Mouse (Mus musculus): ENCODE results near the gene Fancc. TPM values are rescaled to one million over a fixed set of nuclear protein-coding genes. Genes with fewer than 3 reads are reported as not detected.
"Not testable (repeated sequence)": the region's sequence is repeated elsewhere in the genome, so short reads cannot be mapped to it uniquely, and the experiment has no call there.

Gene Fancc
- polyA plus RNA-seq, 1 experiment from 2014 or later: 21.2 TPM

DNA sequence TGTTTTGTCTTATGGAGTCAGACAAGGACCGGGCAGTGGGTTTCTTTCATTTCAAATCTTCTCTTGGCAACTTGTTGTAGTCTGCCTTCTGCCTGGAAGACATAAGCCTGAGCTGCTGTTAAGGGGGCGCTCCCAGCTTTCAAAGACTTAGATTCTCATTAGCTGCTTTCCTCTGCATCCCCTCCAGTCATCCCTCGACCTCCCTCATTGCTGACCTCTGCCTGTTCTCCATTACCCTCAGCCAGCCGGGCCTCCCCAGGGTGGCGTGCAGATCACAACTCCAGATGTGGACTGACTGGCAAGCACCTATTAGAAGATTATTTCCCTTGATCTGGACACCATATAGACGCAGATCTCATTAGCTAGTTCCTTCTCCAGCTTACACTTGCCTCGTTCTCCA, 45.9 kb downstream of the Fancc start:
- H3K4me3 ChIP-seq: no peak overlapping the region
- H3K9me3 ChIP-seq: no peaks in the 10 kb centered on the region
- H3K4me2 ChIP-seq: no peak overlapping the region
- no peak overlapping the region for H3K9ac ChIP-seq
- peaks cover 13% of the 10 kb centered on the region for H3K4me1 ChIP-seq
- ATAC-seq (ENCODE audit: insufficient number of reproducible peaks, insufficient read depth, low FRiP score, low TSS enrichment, low read depth): no peak
- H3K36me3 ChIP-seq: no peaks in the 10 kb centered on the region
- WGBS: 16% methylated on average over 7 of the region's 7 CpGs
- H3K27ac ChIP-seq: no peak overlapping the region
- H3K27me3 ChIP-seq: no peaks in the 10 kb centered on the region

DNA sequence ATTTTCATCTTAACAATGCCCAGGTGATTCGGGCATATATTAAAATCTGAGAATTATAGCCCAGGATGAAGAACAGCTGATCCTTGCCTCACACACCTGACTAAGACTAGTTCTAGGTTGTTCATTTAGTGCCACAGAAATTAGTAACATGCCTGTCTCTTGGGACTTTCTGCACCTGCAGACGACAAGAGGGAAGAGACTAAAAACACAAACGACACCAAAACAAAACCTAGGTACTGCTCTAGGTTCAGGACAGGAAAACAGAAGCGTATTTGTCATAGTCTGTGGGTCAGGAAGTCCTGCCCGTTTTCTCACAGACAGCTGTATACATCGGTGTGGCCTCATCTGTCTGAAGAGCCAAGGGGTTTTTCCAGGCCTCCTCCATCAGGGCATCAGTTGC, 51.7 kb downstream of the Fancc start:
- no peak for ATAC-seq (ENCODE audit: insufficient number of reproducible peaks, insufficient read depth, low FRiP score, low TSS enrichment, low read depth)
- 75% methylated on average over 6 of the region's 6 CpGs for WGBS
- no peaks in the 10 kb centered on the region for H3K27me3 ChIP-seq

DNA sequence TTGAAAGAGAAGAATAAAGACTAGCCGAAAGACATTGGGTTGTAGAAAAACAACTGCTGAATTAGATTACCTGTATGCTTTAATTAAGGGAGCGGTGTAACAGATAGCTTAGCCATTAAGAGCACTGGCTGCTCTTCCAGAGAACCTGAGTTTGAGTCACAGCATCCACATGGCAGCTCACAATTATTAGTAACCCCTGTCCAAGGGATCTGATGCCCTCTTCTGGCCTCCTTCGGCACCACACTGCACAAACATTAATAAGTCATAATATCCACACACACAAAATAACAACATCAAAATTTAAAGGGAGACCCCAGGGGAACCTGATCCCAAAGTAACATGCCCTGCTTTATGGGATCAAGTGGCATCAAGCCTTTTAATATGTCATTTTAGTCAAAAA, 64.3 kb downstream of the Fancc start:
- no peak overlapping the region for H3K9ac ChIP-seq
- 93% methylated on average over 3 of the region's 3 CpGs for WGBS
- H3K36me3 ChIP-seq: no peaks in the 10 kb centered on the region
- peaks cover 10% of the 10 kb centered on the region for H3K4me1 ChIP-seq
- no peak overlapping the region for H3K4me2 ChIP-seq
- H3K27me3 ChIP-seq: no peaks in the 10 kb centered on the region
- no peak for ATAC-seq (ENCODE audit: insufficient number of reproducible peaks, insufficient read depth, low FRiP score, low TSS enrichment, low read depth)
- no peak overlapping the region for H3K4me3 ChIP-seq
- no peaks in the 10 kb centered on the region for H3K9me3 ChIP-seq
- H3K27ac ChIP-seq: no peak overlapping the region

More for the DNA sequence above, 51.7 kb downstream of the Fancc start:
- Histone ChIP-seq H3K9ac (no peak overlapping the region), H3K27ac (no peak overlapping the region), H3K4me3 (no peak overlapping the region), H3K4me2 (no peak overlapping the region), H3K4me1 (no peaks in the 10 kb centered on the region), H3K36me3 (no peaks in the 10 kb centered on the region), H3K9me3 (no peaks in the 10 kb centered on the region)

DNA sequence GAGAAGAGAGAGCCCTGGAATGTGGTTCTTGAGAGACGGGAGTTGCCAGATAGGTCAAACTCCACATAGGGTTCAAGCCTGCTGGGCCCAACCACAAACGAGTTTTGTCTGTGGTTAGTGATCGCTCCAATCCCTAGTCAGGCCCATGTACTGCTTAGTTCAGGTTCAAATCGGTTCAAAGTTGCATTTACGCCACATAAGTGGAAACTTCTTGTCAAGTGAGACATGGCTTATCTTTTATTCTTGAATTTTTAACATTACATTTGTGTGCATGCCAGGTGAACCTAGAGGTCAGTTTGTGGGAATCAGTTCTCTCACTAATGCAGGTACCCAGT, 65.3 kb downstream of the Fancc start:
- no peak for ATAC-seq (ENCODE audit: insufficient number of reproducible peaks, insufficient read depth, low FRiP score, low TSS enrichment, low read depth)
- Histone ChIP-seq H3K27me3 (no peaks in the 10 kb centered on the region), H3K4me1 (peaks cover 10% of the 10 kb centered on the region), H3K4me2 (peak overlapping the region; percentile 62), H3K9me3 (no peaks in the 10 kb centered on the region), H3K27ac (peak overlapping the region; percentile 97), H3K4me3 (peak overlapping the region; percentile 50), H3K9ac (peak overlapping the region; percentile 73), H3K36me3 (no peaks in the 10 kb centered on the region)
- WGBS: 14% methylated on average over 5 of the region's 5 CpGs

DNA sequence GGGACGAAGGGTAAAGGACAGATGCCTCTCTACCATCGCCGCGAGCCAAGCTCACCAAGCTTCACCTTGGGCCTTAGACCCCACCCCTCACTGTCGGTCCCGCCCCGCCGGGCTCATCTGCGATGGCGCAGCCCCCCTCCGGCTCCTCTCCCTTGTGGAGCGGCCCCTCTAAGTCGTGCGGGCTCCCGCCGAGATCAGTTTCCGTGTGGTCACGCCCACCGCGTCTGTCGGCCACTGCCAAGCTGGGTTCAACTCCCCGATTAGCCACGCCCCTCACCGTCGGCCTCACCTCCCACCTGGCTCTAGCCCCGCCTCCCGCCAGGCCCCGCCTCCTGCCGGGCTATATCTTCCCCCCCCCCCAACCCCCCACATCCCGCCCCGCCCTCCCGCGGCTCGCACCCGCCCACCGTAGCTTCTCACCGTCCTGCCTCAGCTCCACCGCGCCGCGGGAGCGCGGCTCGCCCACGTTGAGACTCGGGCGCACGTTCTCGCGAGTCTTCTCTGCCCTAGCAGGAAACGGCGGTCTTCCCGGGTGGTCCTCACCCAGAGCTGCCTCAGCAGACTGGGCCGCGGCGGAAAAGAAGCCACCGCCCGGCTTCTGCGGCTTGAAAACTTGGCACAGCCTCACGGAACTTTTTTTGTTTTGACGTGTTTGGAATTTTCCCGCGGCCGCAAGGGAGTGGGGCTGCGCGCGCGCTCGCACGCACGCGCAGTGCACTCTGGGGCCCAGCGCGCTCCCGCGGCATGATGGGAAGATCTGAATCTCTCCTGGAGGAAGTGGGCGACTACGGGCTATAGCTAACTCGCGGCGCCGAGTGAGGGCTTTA, 65.8 kb downstream of the Fancc start:
- peaks cover 10% of the 10 kb centered on the region for H3K4me1 ChIP-seq
- no peaks in the 10 kb centered on the region for H3K9me3 ChIP-seq
- peak overlapping the region; percentile 50 for H3K4me3 ChIP-seq
- H3K27me3 ChIP-seq: no peaks in the 10 kb centered on the region
- peak overlapping the region; percentile 97 for H3K27ac ChIP-seq
- peak overlapping the region; percentile 62 for H3K4me2 ChIP-seq
- ATAC-seq (ENCODE audit: insufficient number of reproducible peaks, insufficient read depth, low FRiP score, low TSS enrichment, low read depth): peak; percentile 96
- under 1% methylated on average over 79 of the region's 82 CpGs for WGBS
- peak overlapping the region; percentile 73 for H3K9ac ChIP-seq
- no peaks in the 10 kb centered on the region for H3K36me3 ChIP-seq

DNA sequence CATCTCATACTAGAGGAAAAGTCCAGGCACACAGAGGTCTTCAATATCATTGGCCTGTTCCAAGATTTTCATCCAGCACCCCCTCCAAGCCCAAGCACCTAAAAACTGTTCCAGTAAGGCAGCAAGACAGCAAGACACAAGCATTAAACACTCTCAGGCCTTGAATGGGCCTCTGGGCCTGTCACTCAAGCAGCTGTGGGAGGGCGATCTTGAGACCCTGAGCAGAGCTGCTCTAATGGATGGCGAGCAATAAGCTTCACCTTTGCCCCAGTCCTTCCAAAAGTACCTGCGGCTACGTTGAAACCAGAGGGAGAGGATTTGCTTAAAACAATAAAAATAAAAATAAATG, 66.4 kb downstream of the Fancc start:
- peak; percentile 63; the same call in 1 of the 2 replicates for ATAC-seq (ENCODE audit: insufficient number of reproducible peaks, insufficient read depth, low FRiP score, low TSS enrichment, low read depth)
- 0% methylated on average over 4 of the region's 4 CpGs for WGBS
- no peaks in the 10 kb centered on the region for H3K36me3 ChIP-seq
- H3K4me1 ChIP-seq: peaks cover 10% of the 10 kb centered on the region
- H3K4me2 ChIP-seq: peak overlapping the region; percentile 62
- peak overlapping the region; percentile 97 for H3K27ac ChIP-seq
- H3K27me3 ChIP-seq: no peaks in the 10 kb centered on the region
- peak overlapping the region; percentile 73 for H3K9ac ChIP-seq
- H3K9me3 ChIP-seq: no peaks in the 10 kb centered on the region
- H3K4me3 ChIP-seq: peak overlapping the region; percentile 50

DNA sequence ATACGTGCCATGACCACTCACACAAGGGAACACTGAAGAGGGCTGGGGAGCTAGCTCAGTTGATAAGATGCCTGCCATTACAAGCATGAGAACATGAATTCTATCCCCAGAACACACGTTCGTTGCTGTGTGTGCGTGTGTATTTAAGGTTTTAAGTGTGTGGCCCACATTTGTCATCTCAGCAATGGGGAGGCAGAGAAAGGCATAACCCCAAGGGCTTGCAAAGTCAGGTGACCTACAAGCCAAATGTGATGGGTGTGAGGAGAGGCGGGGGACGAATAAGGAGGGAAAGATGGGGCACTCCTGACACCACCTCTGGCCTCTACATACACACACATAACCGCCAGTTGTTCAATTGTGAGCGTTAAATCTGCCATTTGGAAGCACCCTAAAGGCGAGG, 66.9 kb downstream of the Fancc start:
- Histone ChIP-seq H3K36me3 (no peaks in the 10 kb centered on the region), H3K9ac (peak overlapping the region; percentile 73; the same call in 1 of the 2 replicates), H3K4me3 (peak overlapping the region; percentile 50), H3K9me3 (no peaks in the 10 kb centered on the region), H3K4me2 (peak overlapping the region; percentile 62), H3K4me1 (peaks cover 10% of the 10 kb centered on the region), H3K27me3 (no peaks in the 10 kb centered on the region), H3K27ac (peak overlapping the region; percentile 97; the same call in 1 of the 2 replicates)
- 75% methylated on average over 9 of the region's 9 CpGs for WGBS
- no peak for ATAC-seq (ENCODE audit: insufficient number of reproducible peaks, insufficient read depth, low FRiP score, low TSS enrichment, low read depth)

DNA sequence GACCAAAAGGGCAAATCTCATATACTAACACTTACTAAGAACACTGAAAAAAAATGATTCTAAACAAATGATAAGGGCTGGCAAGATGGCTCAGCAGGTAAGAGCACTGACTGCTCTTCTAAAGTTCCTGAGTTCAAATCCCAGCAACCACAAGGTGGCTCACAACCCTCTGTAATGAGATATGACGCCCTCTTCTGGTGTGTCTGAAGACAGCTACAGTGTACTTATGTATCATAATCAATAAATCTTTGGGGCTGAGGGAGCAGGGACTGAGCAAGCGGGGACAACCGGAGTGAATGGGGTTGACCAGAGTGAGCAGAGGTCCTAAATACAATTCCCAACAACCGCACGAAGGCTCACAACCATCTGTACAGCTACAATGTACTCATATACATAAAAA, 68.9 kb downstream of the Fancc start:
- WGBS: 96% methylated on average over 5 of the region's 5 CpGs
- H3K9ac ChIP-seq; H3K27me3 ChIP-seq; H3K27ac ChIP-seq; ATAC-seq (ENCODE audit: insufficient number of reproducible peaks, insufficient read depth, low FRiP score, low TSS enrichment, low read depth); H3K4me2 ChIP-seq; H3K9me3 ChIP-seq; H3K4me3 ChIP-seq; H3K36me3 ChIP-seq: not testable (repeated sequence)
- peaks cover 10% of the 10 kb centered on the region for H3K4me1 ChIP-seq

DNA sequence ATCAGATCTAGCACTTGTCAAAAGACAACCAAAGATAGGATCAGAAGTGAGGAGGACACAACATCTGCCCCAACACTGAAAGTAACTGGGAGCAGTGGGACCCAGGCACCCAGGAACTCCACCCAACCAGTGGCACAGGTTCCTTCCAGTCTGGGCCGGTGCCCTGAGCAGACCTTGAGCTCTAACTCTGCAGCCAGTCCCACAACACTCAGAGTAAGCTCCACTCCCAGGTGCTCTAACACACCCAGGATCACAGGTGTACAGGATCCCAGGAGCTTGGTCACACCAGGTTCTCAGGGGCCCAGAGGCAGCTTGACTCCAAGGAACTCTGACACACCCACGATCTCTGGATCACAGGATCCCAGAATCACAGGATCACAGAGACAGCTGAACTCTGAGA, 74.0 kb downstream of the Fancc start:
- no peaks in the 10 kb centered on the region for H3K36me3 ChIP-seq
- 86% methylated on average over 2 of the region's 2 CpGs for WGBS
- H3K9me3 ChIP-seq: no peaks in the 10 kb centered on the region
- no peaks in the 10 kb centered on the region for H3K4me1 ChIP-seq
- no peak overlapping the region for H3K4me3 ChIP-seq
- H3K27ac ChIP-seq: no peak overlapping the region
- no peaks in the 10 kb centered on the region for H3K27me3 ChIP-seq
- no peak for ATAC-seq (ENCODE audit: insufficient number of reproducible peaks, insufficient read depth, low FRiP score, low TSS enrichment, low read depth)
- no peak overlapping the region for H3K4me2 ChIP-seq
- H3K9ac ChIP-seq: no peak overlapping the region

DNA sequence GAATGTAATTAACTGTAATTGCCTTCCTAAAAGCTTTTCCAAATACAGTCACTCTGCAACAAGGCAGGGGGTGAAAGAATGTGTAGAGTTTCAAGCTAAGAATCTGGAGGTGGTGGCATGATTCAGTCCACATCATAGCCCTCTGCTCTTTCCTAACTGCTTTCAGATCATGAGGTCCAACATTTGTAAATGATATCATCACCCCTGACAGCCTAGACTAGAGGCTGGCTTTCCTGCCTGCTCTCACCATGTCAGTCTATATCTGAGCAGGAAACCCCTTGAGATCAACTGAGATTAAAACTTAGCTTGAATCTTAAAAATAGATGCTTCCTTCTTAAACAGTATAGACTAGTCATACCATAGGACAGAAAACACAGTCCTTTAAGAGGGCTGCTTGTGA, 75.9 kb downstream of the Fancc start:
- Histone ChIP-seq H3K4me2 (no peak overlapping the region), H3K27ac (no peak overlapping the region), H3K4me3 (no peak overlapping the region), H3K27me3 (no peaks in the 10 kb centered on the region), H3K9ac (no peak overlapping the region), H3K4me1 (no peaks in the 10 kb centered on the region), H3K9me3 (no peaks in the 10 kb centered on the region), H3K36me3 (no peaks in the 10 kb centered on the region)
- no peak for ATAC-seq (ENCODE audit: insufficient number of reproducible peaks, insufficient read depth, low FRiP score, low TSS enrichment, low read depth)

DNA sequence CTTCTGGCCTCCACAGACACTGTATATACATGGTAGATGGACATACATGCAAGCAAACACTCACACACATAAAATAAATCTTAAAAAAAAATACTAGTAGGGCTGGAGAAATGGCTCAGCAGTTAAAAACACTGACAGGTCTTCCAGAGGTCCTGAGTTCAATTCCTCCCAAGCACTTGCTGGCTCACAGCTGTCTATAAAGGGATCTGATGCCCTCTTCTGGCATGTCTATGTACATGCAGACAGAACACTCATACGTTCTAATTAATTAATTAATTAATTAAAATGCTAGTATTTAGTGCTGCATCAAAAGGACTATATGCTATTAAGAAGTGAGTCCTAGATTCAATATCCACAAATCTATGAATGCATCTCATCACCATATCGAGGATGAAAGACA, 78.9 kb downstream of the Fancc start:
- 80% methylated on average over 2 of the region's 2 CpGs for WGBS

DNA sequence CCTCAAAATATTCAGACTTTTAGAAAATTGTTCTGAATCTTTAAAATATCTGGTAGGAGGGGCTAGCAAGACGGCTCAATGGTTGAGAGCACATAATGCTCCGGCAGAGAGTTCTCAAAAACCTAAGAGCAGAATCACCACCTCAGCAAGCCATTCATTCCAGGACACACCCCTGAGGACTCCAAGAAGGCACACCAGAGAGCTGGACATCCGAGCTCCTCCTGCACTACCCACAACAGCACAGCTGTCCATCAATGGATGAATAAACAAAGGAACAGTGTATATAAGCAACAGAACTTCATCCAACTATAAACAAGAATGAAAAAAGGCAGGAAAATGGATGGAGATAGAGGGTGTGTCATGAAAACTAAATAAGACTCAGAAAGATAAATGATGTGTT, 80.3 kb downstream of the Fancc start:
- no peak for ATAC-seq (ENCODE audit: insufficient number of reproducible peaks, insufficient read depth, low FRiP score, low TSS enrichment, low read depth)
- 59% methylated on average over 3 of the region's 3 CpGs for WGBS

More for the DNA sequence above, 78.9 kb downstream of the Fancc start:
- Histone ChIP-seq H3K27me3 (no peaks in the 10 kb centered on the region), H3K9ac (no peak overlapping the region), H3K4me3 (no peak overlapping the region), H3K9me3 (no peaks in the 10 kb centered on the region), H3K4me1 (no peaks in the 10 kb centered on the region), H3K27ac (no peak overlapping the region), H3K4me2 (no peak overlapping the region), H3K36me3 (no peaks in the 10 kb centered on the region)
- no peak for ATAC-seq (ENCODE audit: insufficient number of reproducible peaks, insufficient read depth, low FRiP score, low TSS enrichment, low read depth)

More for the DNA sequence above, 80.3 kb downstream of the Fancc start:
- peaks cover under 1% of the 10 kb centered on the region; the same call in 1 of the 2 replicates for H3K4me1 ChIP-seq
- H3K4me3 ChIP-seq: no peak overlapping the region
- H3K27me3 ChIP-seq: no peaks in the 10 kb centered on the region
- H3K27ac ChIP-seq: no peak overlapping the region
- H3K9ac ChIP-seq: no peak overlapping the region
- no peaks in the 10 kb centered on the region for H3K9me3 ChIP-seq
- no peaks in the 10 kb centered on the region for H3K36me3 ChIP-seq
- no peak overlapping the region for H3K4me2 ChIP-seq

Measured in embryonic facial prominence, embryonic 13.5 days (tissue).